Mouse (Mus musculus): ENCODE results near the gene Pex16.

DNA sequence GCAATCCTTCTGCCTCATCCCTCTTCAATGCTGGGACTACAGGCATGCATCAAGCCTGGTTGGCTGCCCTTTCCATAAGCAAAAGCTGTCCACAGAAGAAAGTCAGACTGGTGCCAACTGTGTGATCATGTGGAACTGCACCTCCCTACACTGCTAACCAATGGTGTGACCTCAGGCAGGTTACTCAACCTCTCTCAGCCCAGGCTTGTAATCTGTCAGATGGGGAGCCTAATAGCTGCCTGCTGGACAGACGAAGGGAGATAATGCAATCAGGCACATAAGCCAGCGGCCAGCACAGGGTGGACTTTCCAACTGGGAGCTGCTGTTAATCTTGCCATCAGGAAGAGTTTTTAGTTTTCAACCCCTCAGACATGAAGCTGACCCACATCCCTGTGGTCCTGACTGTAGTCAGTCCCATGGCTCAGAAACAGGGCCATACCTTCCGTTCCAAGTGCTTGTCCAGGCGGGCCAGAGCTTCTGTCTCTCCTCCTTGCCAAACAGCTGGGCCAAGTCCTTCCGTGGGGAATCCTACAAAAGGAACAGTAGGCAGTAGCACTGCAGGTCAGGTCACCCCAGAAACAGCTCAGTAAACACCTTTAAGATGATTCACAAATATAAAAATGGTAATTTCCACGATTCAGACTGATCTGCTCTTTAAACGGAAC lies 47.4 kb downstream of the Pex16 start:
- TF ChIP-seq POLR2A (IDR thresholded peaks at IDR 0.05; ENCODE audit: low read depth, low read length) (no peak), CTCF (IDR thresholded peaks at IDR 0.05; ENCODE audit: extremely low read depth, insufficient read length, insufficient replicate concordance, low read depth, low read length) (no peak)

All from small intestine, adult 2 months (tissue).